Mouse (Mus musculus) thymus, postnatal 36 days (tissue): ENCODE results near the gene Brca1.
"Not testable (repeated sequence)": the region's sequence is repeated elsewhere in the genome, so short reads cannot be mapped to it uniquely, and the experiment has no call there.

Experiments
- DNase-seq, 2 experiments: peaks; one replicate each; pipeline ENCODE4 v3.0.0; 2022; ENCODE audit warnings: mixed read lengths in 2 of 2

The Brca1 gene

DNA sequence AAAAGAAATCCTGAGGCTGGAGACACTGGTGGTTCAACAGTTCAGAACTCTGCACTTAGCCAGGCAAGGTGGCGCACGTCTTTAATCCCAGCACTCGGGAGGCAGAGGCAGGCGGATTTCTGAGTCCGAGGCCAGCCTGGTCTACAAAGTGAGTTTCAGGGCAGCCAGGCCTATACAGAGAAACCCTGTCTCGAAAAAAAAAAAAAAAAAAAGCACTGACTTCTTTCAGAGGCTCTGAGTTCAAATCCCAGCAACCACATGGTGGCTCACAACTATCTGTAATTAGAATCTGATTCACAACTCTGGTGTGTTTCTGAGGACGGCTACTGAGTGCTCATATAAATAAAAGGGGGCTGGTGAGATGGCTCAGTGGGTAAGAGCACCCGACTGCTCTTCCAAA is 104.9 kb downstream of the Brca1 start:
- DNase-seq, result not testable (repeated sequence)

GRCm38 (mm10) chr11:101446319-101446718 is 105.4 kb downstream of the Brca1 start:
- DNase-seq, result no peak

GRCm38 (mm10) chr11:101442760-101443159 is 109.0 kb downstream of the Brca1 start:
- DNase-seq, result no peak

DNA sequence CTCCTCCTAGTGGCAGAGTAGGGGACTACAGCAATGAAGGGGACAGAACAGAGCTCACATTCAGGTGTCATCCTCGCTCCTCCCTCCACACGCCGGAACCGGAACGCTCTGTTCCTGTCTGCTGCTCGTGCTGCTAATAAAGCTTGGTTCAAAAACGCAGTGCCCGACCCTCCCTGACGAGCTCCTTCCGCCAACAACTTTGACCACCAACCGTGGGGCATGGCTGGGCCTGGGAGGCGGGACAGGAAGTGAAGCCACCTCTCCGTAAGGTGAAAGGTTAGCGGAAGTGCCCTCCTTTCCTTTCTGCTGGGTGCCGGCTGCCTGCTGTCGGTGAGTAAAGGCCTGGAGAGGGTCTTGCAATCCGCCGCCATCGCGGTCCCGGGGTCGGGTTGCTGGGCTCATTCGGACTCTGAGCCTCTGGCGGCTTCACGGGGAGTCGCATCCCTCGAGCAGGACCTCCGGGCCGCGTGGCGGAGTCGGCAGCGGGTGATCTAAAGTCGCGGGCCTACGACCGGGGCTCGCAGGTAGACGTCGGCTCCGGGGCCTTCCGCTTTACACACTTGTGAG is 109.5 kb downstream of the Brca1 start, which contains the start of gene Rpl27:
Rpl27 (plus strand) TSS at position 172 of the 567 bp plus-strand sequence.
- DNase-seq, result peak; percentile 92 to 98

DNA sequence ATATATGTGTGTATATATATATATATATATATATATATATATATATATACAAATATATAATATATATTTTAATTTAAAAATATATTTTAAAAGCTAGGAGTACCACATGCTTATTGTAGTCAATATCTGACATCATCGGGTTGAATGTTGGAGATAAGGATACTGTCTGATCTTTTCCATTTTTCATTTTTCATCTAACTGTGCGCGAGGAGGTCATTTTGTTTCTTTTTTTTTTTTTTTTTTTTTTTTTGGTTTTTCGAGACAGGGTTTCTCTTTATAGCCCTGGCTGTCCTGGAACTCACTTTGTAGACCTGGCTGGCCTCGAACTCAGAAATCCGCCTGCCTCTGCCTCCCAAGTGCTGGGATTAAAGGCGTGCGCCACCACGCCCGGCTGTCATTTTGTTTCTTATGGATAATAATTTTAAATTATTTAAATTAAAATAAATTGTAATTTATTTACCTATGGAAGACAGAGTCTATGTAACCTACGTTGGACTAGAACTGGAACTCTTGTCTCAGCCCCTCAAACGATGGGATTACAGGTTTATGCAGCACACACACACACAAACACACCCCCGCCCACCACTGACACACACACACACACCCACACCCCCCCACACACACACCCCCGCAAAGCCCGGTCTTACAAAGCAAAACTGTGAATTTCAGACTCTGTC is 110.2 kb downstream of the Brca1 start:
- not testable (repeated sequence) for DNase-seq
